Mouse (Mus musculus) CH12.LX (cell line): ENCODE results near the gene Sgca.

Experiments used
- CTCF ChIP-seq, 2 experiments: IDR thresholded peaks in 1 of 2; conservative IDR thresholded peaks in 1 of 2; 2 replicates each; pipeline ENCODE4 v1.5.1; 2011 to 2012; ENCODE audit warnings: low read depth in 2 of 2, low read length in 2 of 2, improper control_type of control experiment in 1 of 2, inconsistent platforms in 1 of 2, mild to moderate bottlenecking in 1 of 2, moderate library complexity in 1 of 2
- HCFC1 ChIP-seq: IDR thresholded peaks from 2 replicates; pipeline ENCODE4 v1.6.1; 2012; ENCODE audit warnings: low read depth, mild to moderate bottlenecking, inconsistent platforms, low read length, improper control_type of control experiment
- POLR2A ChIP-seq: IDR thresholded peaks from 2 replicates; pipeline ENCODE4 v1.6.1; 2011; ENCODE audit warnings: low read depth, mild to moderate bottlenecking, improper control_type of control experiment, low read length
- TBP ChIP-seq: conservative IDR thresholded peaks from 2 replicates; pipeline ENCODE4 v1.6.1; 2011; ENCODE audit warnings: low read depth, low read length, improper control_type of control experiment

GRCm38 (mm10) chr11:94974951-94975350, 1.2 kb downstream of the Sgca start:
- no peak for TF ChIP-seq POLR2A
- TF ChIP-seq CTCF (conservative IDR thresholded peaks at IDR 0.05 in 1 of 2, IDR thresholded peaks at IDR 0.05 in 1 of 2; ENCODE audit: low read depth in 2 of 2, low read length in 2 of 2): no peak
- no peak for TF ChIP-seq HCFC1
- no peak for TF ChIP-seq TBP
